Mouse (Mus musculus) kidney, embryonic 14.5 days (tissue): ENCODE data around the gene Gypa. TPM values are rescaled to one million over a fixed set of nuclear protein-coding genes. Genes with fewer than 3 reads are reported as not detected.
A peak's percentile ranks its signal among the peaks of the same experiment; 100 is the strongest.

Experiments used
- ATAC-seq: fragments of 200-750 bp; cut with Nextera tagmentation; 2 replicates; pipeline ENCODE4 v1.8.0; 2017; ENCODE audit warnings: moderate number of reproducible peaks, mild to moderate bottlenecking, moderate TSS enrichment, moderate library complexity; ENCODE audit not compliant: low FRiP score, low TSS enrichment
- H3K27ac ChIP-seq: fragments of 300-500 bp; sonication (generic); 2 replicates; pipeline ENCODE4 v1.5.1; 2014; ENCODE audit warnings: low read depth, mild to moderate bottlenecking, low read length, moderate library complexity, mixed read lengths
- H3K27me3 ChIP-seq: fragments of 300-500 bp; sonication (generic); 2 replicates; pipeline ENCODE4 v1.6.1; 2014; ENCODE audit warnings: mild to moderate bottlenecking, low read length; ENCODE audit not compliant: control insufficient read depth, insufficient read depth
- H3K36me3 ChIP-seq: fragments of 300-500 bp; sonication (generic); 2 replicates; pipeline ENCODE4 v1.6.1; 2014; ENCODE audit warnings: low read length, mixed read lengths; ENCODE audit not compliant: control insufficient read depth, insufficient read depth
- H3K4me1 ChIP-seq: fragments of 300-500 bp; sonication (generic); 2 replicates; pipeline ENCODE4 v1.6.1; 2014; ENCODE audit warnings: low read length, mixed read lengths; ENCODE audit not compliant: control insufficient read depth, insufficient read depth
- H3K4me2 ChIP-seq: fragments of 300-500 bp; sonication (generic); replicated peaks from 2 replicates; pipeline ENCODE4 v1.6.1; 2014; ENCODE audit warnings: low read depth, mild to moderate bottlenecking, low read length
- H3K4me3 ChIP-seq: fragments of 300-500 bp; sonication (generic); 2 replicates; pipeline ENCODE4 v1.5.1; 2014; ENCODE audit warnings: mild to moderate bottlenecking, low read length
- H3K9ac ChIP-seq: fragments of 300-500 bp; sonication (generic); 2 replicates; pipeline ENCODE4 v1.6.1; 2014; ENCODE audit warnings: low read depth, mild to moderate bottlenecking, low read length, moderate library complexity
- H3K9me3 ChIP-seq: fragments of 300-500 bp; sonication (generic); 2 replicates; pipeline ENCODE4 v1.6.1; 2016; ENCODE audit warnings: low read length; ENCODE audit not compliant: control insufficient read depth
- WGBS: fragments of 180-500 bp; shearing (Covaris S2); extraction: QIAGEN DNeasy Blood & Tissue Kit; methylation state at CpG from one replicate; pipeline ENCODE4 v1.1.7; 2014; 5-methylcytosine and 5-hydroxymethylcytosine counted together
- polyA plus RNA-seq: library from polyadenylated mRNA; unstranded; fragments of >200 nt; fragmentation: Nextera tagmentation; extraction: Ambion mirVana; gene quantifications from 2 replicates; pipeline ENCODE4 v1.2.1, GENCODE M21; 2014

The Gypa gene
- polyA plus RNA-seq: 2.5 and 2.9 TPM in 2 replicates

DNA sequence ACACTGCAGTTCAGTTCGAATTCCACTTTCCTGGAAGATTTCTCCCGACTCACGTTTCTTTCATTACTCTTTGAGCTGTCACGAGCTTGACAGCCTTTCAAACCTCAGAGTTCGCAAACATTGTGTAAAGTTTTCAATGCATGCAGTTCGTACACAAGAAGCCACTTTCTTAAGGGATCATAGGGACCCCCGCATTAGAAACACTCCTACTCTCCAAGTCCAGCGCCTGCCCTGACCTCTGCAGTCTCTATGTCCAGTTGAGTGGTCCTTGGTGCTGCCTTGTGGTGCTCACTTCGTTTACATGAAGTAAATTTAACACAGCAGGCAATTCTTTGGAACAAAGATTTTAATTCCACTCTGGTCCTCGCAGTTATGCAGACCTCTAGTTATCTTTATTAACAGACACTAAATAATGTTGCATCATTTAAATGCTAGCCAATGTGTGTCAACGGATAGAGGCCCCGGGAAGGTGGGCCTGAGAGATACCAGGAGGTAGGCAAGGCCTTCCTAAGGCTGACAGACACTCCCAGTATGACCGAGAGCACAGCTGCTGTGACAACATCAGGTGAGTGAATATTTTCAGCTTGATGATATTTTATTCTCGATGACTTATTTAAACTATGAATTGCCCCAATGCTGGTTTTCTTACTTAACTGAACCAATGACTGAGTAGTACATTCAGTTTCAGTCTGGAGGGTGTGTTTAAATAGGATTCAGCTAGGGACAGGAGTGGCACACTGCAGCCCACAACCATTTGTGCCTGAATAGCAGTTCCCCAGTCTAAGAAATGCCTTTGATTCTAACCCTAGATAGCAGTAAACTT is at the start of gene Gypa:
Gypa (plus strand) TSS at position 259 of the 823 bp plus-strand sequence.
- H3K4me3 ChIP-seq: peak within 1 kb of the TSS; percentile 43
- H3K9me3 ChIP-seq: no peaks in the 10 kb centered on the region
- H3K4me2 ChIP-seq: peak within 1 kb of the TSS; percentile 77
- ATAC-seq: peak; percentile 58; the same call in 1 of the 2 replicates
- no peaks in the 10 kb centered on the region for H3K36me3 ChIP-seq
- no peak within 1 kb of the TSS for H3K27ac ChIP-seq
- H3K27me3 ChIP-seq: no peaks in the 10 kb centered on the region
- 28% methylated on average over 14 of the region's 14 CpGs for WGBS
- peak within 1 kb of the TSS; percentile 51 for H3K9ac ChIP-seq
- H3K4me1 ChIP-seq: no peaks in the 10 kb centered on the region

DNA sequence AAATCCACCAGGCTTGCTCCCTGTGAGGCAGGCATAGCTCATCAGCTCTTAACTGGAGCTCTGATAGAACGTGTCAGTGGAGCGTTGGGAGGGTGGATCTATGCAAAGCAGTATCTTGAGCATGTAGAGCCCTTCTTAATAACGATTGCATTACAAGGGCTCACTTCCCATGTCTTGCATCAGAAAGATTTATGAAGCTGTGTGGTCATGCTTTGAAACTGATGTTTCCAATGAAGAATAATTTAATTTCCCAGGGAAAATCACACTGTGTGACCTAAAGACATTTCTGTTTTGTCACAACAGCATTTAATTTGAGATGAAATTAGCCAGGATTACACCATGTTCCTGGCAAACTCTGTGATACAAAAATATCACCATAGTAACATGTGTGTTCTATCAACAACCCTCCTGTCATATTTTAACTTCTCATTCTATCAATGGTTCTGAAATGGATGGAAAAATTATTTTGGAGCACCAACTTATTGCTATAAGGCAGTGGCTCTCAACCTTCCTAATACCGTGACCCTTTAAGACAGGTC is 49.0 kb upstream of the Gypa start:
- H3K36me3 ChIP-seq: no peaks in the 10 kb centered on the region
- H3K9me3 ChIP-seq: no peaks in the 10 kb centered on the region
- 67% methylated on average over 4 of the region's 4 CpGs for WGBS
- no peak for ATAC-seq
- H3K27ac ChIP-seq: no peak overlapping the region
- H3K27me3 ChIP-seq: no peaks in the 10 kb centered on the region
- no peak overlapping the region for H3K9ac ChIP-seq
- no peak overlapping the region for H3K4me3 ChIP-seq
- H3K4me1 ChIP-seq: no peaks in the 10 kb centered on the region
- no peak overlapping the region for H3K4me2 ChIP-seq

DNA sequence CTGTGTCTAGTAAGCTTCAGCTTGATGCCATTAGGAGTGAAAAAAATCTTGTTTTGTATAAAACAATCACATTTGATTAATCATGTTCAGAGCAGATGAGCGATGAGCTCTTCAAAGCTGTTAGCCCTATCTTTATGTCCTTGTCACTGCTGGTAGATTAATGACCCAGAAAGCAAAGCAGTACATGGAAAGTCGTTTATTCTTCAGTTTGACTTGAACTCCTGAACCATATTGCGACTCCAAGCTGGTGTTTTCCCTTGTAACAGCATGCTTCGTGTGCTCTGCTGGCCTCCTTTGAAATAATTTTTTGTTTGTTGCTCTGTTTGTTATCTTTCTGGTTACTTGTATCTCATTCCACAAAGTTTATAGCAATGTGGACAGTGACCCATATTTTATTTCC is 46.4 kb upstream of the Gypa start:
- no peak overlapping the region for H3K9ac ChIP-seq
- 18% methylated on average over 4 of the region's 4 CpGs for WGBS
- no peaks in the 10 kb centered on the region for H3K4me1 ChIP-seq
- H3K4me2 ChIP-seq: no peak overlapping the region
- H3K27ac ChIP-seq: no peak overlapping the region
- no peaks in the 10 kb centered on the region for H3K27me3 ChIP-seq
- ATAC-seq: peak; percentile 16; the same call in 1 of the 2 replicates
- no peaks in the 10 kb centered on the region for H3K9me3 ChIP-seq
- H3K36me3 ChIP-seq: no peaks in the 10 kb centered on the region
- H3K4me3 ChIP-seq: no peak overlapping the region

DNA sequence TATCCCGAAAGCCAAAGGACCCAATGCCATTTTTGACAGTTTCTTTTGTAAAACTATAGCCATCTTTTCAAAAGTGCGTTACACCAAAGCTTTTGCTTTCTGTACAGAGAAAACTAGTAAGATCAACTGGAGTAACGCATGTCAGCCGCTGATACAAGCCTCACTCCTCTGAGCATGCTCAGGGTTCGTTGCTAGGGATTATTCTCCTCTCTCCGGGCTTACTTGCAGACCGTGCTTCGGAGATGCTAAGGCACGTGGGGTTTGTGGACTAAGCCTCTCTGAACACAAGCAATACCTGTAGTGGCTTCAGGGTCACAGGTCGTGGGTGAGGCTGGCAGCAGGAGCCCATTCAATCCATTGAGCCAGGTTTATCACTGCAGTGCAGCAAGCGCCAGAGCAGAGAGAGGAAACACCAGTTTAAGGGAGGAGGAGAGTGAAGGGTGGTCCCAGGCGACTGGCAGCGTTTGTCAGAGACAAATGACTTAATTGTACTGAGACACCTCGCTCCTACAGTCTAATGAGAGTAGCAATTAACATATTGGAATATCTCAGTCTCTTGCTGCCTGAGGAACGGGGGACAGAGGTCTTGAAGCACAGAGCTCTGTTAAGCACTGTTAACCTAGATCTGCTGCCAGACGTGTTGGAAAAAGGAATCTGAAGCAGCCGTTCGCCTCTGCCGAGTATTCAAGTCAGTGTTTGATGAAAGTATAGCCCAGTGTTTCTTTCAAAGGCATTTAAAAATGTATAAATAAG is 41.5 kb upstream of the Gypa start:
- no peak overlapping the region for H3K9ac ChIP-seq
- H3K36me3 ChIP-seq: no peaks in the 10 kb centered on the region
- H3K4me2 ChIP-seq: no peak overlapping the region
- no peak overlapping the region for H3K4me3 ChIP-seq
- ATAC-seq: no peak
- no peaks in the 10 kb centered on the region for H3K4me1 ChIP-seq
- no peaks in the 10 kb centered on the region for H3K27me3 ChIP-seq
- 53% methylated on average over 19 of the region's 19 CpGs for WGBS
- no peak overlapping the region for H3K27ac ChIP-seq
- H3K9me3 ChIP-seq: no peaks in the 10 kb centered on the region

DNA sequence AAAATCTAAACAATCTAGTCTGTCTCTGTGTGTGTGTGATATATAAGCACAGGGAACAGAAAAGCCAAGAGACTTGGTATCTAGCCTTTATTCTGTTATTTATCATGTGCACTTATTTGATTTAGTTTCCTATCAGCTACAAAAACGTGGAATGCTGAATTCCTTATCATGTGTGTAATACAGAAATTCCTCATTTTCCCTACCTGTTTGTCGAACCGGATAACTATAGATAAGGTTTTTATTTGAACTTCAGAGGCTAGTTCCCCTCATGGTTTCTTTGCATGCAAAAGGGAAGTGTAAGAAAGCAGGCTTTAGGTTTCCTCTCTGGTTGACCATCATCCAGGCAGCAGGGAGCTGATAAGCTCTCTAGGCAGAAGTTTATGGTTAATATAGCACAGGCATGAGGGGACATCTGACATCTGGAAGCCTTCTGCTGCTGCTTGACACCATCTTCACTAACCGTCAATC is 30.1 kb upstream of the Gypa start:
- Histone ChIP-seq H3K27ac (no peak overlapping the region), H3K9ac (no peak overlapping the region), H3K4me2 (no peak overlapping the region), H3K9me3 (no peaks in the 10 kb centered on the region), H3K36me3 (no peaks in the 10 kb centered on the region), H3K4me3 (no peak overlapping the region), H3K4me1 (no peaks in the 10 kb centered on the region), H3K27me3 (no peaks in the 10 kb centered on the region)
- no peak for ATAC-seq
- WGBS: 73% methylated on average over 4 of the region's 4 CpGs

DNA sequence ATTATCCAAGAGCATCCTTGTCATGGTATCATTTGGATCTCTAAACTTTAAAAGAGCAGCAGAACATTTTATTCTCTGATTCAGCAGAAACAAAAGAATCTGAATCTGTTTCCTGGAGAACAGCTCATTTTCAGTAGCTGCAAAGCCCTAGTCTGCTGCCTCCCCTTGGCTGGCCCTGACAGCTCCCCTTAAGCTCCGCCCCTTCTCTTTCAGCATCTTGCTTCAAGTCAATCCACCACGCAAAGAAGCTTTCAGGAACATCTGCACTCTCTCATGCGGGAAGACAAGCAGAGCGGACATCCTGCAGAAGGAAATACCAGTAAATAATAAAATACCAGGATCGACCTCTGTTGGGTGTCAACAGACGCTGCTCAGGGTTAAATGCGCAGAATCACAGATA is 18.6 kb upstream of the Gypa start:
- ATAC-seq: 0 out of 2 replicates have a peak, but pooled peaks have one; percentile 39
- 26% methylated on average over 7 of the region's 7 CpGs for WGBS
- no peak overlapping the region for H3K4me2 ChIP-seq
- H3K27ac ChIP-seq: no peak overlapping the region
- H3K36me3 ChIP-seq: no peaks in the 10 kb centered on the region
- no peaks in the 10 kb centered on the region for H3K4me1 ChIP-seq
- H3K9me3 ChIP-seq: no peaks in the 10 kb centered on the region
- H3K9ac ChIP-seq: no peak overlapping the region
- no peaks in the 10 kb centered on the region for H3K27me3 ChIP-seq
- no peak overlapping the region for H3K4me3 ChIP-seq

DNA sequence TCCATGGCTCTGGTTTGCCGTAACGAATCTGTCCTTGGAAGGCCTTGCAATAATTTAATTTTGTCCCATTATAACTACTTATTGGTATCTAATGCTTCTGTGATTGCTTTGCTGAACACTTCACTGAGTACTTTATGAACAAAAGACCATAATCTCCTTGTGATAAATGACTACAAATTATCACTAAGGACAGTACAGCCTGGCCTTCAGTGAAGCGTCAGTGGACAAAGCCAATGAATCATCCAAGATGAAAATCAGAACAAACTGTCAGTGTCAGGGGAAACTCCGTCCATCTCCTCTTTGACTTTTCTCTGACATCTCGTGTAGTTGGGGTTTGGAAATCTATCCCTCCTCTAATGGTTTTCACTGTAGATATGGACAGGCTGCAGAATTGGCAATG is 15.4 kb upstream of the Gypa start:
- WGBS: 81% methylated on average over 5 of the region's 5 CpGs
- H3K27me3 ChIP-seq: no peaks in the 10 kb centered on the region
- 0 out of 2 replicates have a peak, but pooled peaks cover 2% of the 10 kb centered on the region for H3K4me1 ChIP-seq
- no peaks in the 10 kb centered on the region for H3K36me3 ChIP-seq
- H3K9ac ChIP-seq: no peak overlapping the region
- no peaks in the 10 kb centered on the region for H3K9me3 ChIP-seq
- H3K4me2 ChIP-seq: no peak overlapping the region
- no peak for ATAC-seq
- H3K27ac ChIP-seq: no peak overlapping the region
- H3K4me3 ChIP-seq: no peak overlapping the region

DNA sequence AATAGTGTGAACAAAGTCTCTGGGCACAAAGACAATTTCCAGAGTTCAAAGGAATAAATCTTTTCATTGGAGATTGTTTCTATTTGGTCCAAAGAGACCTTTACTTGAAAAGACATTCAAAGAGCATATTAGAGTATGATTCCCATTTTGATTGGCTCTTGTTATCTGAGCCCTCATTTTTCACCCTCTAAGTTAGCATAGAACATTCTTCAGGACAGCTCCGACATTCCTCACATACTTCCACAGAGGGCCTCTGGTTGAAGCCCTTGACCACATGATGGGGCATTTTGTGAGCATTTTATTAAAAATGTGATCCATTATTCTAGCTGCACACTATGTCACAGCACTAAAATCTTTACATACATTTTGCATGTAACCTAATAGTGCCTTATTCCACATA is 14.5 kb upstream of the Gypa start:
- Histone ChIP-seq H3K4me3 (no peak overlapping the region), H3K4me2 (no peak overlapping the region), H3K36me3 (no peaks in the 10 kb centered on the region), H3K4me1 (0 out of 2 replicates have a peak, but pooled peaks cover 2% of the 10 kb centered on the region), H3K27ac (no peak overlapping the region), H3K27me3 (no peaks in the 10 kb centered on the region), H3K9me3 (no peaks in the 10 kb centered on the region), H3K9ac (no peak overlapping the region)
- ATAC-seq: no peak
- 63% methylated on average over 1 of the region's 1 CpGs for WGBS
